Mouse (Mus musculus): ENCODE measurements around the gene Vnn1.

DNA sequence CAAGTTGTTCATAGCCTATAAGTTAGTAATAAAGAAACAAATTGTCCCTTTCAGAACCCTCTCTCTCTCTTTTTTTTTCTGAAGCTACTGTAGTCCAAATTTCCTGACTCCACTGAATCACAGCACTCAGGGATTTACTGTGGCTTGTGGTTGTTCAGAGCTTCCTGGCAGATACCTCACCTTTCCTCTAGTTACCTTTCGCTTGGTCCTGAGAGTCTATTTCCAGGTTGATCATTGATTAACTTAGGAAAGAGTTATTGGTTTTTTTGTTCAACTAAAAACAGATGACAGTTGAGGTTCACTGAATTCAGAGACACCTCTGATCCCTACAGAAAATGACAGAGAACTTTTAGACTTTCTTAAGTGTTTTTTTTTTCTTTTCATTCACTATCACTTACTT is 9.6 kb upstream of the Vnn1 start:
- TF ChIP-seq PAX5 (IDR thresholded peaks at IDR 0.05; ENCODE audit: low read length) = no peak
- no peak for TF ChIP-seq MAFK (IDR thresholded peaks at IDR 0.05; ENCODE audit: insufficient replicate concordance, low read length)
- no peak for TF ChIP-seq JUN (IDR thresholded peaks at IDR 0.05; ENCODE audit: insufficient read depth, low read depth, low read length)
- no peak for TF ChIP-seq CTCF (conservative IDR thresholded peaks at IDR 0.05 in 1 of 2, IDR thresholded peaks at IDR 0.05 in 1 of 2; ENCODE audit: low read depth in 2 of 2, low read length in 2 of 2)
- no peak for TF ChIP-seq CHD2 (IDR thresholded peaks at IDR 0.05; ENCODE audit: low read length)

All from CH12.LX (cell line).